Mouse (Mus musculus) retina, adult 2 months (tissue): Measurements from ENCODE around the gene Rad21l.

ENCODE experiments used
- DNase-seq: peaks from one replicate; pipeline ENCODE4 v3.0.0-alpha.2; 2012; ENCODE audit warnings: low read depth, low spot score

The Rad21l gene

DNA sequence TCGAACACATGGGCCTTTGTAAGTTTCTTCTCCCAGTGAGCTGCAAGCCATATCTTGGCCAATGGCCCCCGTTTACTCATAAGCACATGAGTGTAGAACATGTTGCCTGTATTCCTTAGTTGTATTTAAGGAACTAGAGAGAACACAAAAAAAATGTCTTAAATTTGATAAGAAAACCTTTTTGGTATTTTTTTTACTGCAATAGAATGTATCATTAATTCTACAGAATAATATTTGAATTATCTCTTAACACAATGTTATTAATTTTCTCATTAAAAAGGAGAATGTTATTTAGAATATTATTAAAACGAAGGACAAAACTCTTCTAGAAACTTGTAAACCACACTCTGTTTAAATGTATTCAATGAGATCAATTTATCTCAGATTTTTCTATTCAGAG lies at the start of gene Rad21l:
Gene Rad21l, minus strand, starts transcription at position 101 of the 400 bp plus-strand sequence.
- no peak for DNase-seq

DNA sequence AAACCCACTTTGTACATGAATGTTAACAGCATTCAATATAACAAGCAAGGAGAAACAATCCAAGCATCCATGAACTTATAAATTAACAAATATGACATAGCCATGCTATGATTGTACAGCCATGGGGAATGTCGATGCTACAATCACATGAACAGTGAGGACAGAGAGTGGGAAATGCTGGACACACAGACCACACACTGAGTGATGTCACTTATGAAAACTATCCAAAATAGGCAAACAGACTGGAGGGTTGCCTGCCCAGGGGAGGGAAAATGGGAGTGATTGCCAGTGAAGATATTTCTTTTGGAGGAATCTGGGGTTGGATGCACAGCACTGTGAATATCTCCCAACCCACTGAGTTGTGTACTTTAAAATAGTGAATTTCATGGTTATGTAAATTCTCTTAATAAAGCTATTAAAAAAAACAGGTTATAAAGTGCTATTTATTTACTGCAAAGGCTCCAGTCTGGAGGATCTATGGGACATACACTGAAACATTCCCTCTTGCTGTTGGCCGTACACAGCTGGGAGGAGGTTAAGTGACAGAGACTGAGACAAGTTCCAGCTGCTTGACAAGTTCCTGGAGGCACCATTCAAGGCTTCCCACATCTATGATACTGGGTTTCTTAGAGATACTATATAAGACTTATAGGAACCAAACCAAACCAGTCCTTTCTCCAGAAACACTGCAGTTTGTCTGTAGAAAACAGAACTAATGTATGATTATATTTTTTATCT lies 48.2 kb upstream of the Rad21l start:
- DNase-seq = no peak

- DNase-seq = no peak
Observed at GRCm38 (mm10) chr2:151715526-151715925, 47.2 kb upstream of the Rad21l start.

DNA sequence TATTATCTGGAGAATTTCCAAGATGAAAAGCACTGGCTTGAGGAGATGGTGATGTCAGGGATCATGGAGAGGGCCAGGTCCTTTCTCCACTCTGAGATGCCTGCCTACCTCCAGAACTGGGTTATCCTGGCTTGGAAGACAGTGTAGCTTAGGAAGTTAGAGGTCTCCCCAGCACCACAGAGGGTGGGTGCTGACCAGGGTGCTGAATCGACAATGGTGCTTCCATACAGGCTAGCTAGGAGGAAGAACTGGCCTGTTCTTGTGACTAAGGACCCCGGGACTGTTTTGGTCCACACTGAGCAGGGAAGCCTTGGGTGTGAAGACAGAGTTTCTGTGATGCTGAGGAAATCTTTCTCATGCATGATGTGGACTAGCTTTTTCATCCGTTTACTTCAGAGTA lies 44.3 kb upstream of the Rad21l start:
- DNase-seq = no peak

GRCm38 (mm10) chr2:151702851-151703190 lies 34.5 kb upstream of the Rad21l start:
- DNase-seq = no peak

DNA sequence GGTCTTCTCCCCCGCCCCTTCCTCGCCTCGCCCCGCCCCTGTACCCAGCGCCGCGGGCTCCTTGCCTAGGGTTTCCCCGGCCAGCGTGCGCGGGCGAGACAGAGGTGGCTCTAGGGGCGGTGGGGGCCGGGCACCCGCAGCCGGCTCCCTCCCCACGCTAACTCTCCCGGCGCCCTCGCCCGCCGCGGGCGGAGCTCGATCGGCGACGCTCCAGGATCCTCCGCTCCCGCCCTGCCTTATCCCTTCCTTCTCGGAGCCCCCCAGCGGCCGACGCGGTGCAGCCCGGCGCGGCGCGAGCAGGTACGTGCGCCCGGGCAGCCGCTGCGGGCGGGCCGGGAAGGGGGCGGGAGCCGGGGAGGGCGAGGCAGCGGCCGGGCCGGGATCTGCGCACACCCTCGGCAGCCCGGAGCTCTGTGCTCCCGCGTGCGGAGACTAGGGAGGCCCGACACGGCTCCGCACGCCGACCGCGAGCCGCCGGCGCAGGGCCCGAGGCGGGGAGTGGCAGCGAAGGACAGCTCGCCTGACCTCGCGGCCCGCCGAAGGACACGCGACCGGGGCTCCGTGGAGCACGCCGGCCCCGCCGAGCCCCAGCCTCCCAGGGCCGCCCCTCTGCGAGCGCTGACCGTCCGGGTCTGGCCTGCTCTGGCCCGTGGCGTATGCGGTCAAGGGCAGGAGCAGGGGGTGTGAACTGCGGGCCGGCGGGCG lies 34.0 kb upstream of the Rad21l start:
- DNase-seq = peak; percentile 29

DNA sequence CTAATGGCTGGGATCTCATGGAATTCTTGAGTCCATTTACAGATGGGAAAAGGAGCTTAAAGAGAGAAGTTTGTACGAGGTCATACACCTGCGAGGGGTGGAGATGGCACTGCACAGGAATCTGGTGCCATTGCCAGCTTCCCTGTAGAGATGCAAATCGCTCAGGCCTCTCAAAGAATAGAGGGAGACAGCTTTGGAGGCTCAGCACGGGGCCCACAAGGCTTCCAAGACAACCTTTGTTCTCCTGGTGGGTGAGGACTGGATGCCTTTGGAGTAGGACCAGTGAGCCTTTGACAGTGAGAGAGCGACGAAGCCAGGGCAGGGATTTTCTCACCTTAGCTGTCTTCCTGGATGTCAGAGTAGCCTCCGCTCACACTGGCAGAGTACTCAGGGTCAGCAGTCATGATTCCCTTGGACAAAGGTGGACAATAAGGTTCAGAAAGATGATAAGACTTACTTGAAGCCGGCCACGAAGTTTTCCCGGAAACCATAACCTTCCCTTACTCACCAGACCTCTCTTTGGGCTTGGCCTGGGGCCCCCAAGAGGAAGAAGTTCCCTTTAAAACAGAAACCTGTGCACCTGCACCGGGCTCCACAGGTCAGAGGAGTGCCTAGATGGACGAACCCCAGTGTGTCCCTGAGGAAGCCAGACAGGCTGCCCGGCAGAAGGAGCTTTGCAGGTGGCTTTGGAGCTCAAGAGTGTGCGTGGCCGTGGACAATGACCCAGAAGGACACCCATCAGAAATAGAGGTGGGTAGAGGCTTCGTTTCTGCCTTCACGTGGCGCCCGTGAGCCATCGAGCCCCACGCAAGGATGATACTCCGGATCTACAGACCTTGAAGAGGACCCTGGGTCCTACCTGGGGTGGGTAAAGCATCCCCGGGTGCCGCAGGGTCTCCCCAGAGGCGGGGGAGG lies 33.2 kb upstream of the Rad21l start, which contains the start of gene Tmem74b:
Gene Tmem74b, plus strand, starts transcription at position 778 of the 915 bp plus-strand sequence.
- no peak for DNase-seq

GRCm38 (mm10) chr2:151682976-151683375 lies 14.6 kb upstream of the Rad21l start:
- no peak for DNase-seq

DNA sequence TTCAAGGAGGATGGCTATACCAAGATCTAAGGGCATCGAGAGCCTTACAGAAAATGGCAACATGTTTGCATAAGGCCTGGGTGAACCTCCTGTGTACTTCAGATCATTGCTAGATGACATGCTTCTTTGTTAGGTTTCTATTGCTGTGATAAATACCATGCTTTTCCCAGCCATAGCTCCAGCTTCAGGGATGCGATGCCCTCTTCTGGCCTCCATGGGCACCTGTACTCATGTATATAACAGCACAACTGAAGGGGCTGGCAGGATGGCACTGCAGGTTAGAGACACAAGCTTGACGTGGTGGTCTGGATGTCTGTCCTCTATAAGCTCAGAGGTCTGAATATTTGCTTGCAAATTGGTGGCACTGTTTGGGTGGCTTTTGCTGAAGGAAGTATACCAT lies 14.0 kb upstream of the Rad21l start:
- DNase-seq = no peak

DNA sequence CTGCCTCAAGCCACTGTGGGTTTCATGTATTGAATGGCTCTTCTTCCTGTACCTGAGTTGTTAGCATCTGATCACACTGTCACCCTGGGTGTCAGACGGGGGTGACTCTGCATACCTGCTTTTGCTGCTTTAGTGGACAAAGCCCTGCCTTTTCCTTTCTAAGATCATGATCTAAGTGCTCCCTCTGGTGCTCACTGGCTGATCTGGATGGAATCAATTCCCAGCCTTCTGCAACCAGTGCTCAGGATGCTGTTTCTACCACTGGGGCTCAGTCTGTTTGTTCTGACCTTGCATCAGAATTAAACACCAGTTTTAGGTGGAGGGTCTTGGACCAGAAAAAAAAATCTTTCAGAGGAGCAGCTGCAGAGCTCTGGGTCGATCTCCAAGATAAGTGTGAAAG lies 7.9 kb upstream of the Rad21l start:
- DNase-seq = peak; percentile 8

GRCm38 (mm10) chr2:151670968-151671329 lies 2.6 kb upstream of the Rad21l start:
- no peak for DNase-seq

GRCm38 (mm10) chr2:151670026-151670967 lies 2.0 kb upstream of the Rad21l start:
- DNase-seq = no peak

DNA sequence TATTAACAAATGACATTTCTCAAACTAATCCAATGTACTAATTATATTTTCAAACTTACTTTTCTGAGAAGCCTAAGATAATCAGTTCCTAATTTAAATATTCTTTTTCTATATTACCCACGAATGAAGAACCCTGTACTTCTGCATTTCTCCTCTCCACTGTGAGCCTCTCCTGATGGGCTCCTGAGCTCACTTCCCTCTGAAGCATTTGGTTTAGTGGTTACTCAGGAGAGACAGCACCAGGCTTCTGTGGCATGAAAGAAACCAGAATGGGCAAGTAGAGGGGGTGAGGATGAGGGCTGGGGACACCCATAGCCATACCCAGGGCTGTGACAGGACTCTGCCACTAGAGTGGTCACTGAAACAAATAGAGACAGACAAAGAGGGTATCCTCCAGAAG lies 16.3 kb downstream of the Rad21l start:
- DNase-seq = no peak

DNA sequence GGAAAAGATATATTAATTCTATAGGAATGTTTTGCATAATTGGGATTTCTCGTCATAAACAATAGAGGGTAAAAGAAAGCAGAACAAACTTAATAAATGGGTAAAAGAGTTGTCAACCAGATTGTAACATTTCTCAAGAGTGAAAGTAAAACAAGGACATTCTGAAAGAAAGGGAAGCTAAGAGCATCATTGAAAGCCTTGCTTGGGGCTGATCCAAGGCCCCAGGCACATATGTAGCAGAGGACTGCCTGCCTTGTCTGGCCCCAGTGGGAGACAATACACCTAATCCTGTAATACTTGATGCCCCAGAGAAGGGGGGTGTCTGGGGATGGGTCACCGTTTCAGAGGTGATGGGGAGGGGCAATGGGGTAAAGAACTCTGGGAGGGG lies 32.3 kb downstream of the Rad21l start:
- no peak for DNase-seq

DNA sequence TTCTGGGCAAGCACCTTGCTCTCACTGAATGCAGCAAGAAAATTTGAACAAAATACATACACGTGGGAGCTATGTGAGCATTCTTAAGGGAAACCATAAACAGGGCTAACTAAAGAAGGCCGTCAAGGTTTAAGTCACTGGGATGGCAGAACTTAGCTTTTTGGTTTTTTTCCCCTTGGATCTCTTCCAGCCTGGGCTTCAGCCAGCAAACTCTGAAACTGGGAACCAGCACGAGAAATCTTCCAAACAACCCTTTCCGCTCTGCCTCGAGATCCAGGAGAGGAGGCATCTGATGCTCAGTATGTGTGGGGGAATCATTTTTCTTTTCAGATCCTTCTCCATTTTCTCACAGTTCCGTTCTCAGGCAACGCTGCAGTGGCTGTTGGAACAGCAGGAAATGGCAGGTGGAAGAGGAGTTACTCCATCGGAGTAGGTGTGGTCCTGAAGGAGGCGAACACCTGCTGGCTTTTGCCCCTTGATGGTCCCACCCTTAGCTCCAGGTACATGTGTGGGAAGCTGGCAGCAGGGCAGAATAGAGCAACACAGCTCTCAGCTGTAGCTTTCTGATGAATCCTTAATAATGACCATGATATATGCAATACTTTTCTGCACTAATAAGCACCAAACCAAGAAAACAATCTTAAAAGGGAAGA lies 32.8 kb downstream of the Rad21l start:
- DNase-seq = no peak

DNA sequence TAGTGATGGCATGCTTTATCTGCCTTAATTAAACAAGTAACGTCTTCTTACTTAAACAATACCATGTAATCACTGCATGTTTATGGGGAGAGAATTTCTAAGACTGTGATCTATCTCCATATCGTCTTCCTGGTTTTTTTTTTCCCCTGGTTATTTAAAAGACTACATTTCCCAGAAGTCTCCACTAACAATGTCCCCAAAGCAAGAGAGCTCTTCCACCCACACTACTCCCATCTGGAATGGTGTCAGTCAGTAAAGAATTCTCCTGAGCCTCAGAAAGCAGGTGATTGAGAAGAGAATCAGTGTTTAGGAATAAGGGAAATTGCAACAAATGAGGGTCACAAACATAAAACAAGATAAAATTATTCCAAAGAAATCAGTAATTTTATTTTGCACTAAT lies 33.4 kb downstream of the Rad21l start:
- DNase-seq = no peak

GRCm38 (mm10) chr2:151632982-151633381 lies 35.4 kb downstream of the Rad21l start:
- DNase-seq = no peak

DNA sequence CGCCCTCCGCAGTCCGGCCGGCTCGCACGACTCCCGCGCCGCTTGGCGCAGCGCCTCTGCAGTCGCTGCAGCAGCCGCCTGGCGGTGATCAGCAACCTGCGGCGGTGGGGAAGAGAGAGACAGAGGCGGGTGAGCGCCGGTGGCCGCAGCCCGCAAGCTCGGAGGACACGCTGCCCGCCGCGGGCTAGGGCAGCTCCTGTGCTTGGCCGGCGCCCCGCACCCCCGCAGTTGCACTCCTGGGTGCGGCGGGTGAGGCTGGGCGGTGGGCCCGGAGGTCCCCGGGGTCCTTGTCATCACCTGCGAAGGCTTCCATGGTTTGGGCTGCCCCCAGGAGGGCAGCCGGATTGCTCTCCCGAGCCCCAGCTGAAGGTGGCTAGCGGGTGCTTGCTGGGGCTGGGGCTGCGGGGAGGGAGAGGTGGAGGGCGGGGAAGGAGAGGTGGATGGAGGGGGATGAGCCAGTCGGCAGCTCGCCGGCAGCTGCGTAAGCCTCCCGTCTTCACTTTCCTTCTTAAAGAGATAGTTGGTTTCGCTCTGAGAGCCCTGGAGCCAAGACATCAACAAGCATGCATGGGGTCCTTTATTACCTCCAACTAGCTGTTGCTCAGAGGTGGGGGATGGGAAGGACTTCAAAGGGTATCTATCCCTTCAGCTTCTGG lies 36.0 kb downstream of the Rad21l start, which contains the start of gene Snph:
Gene Snph, minus strand, starts transcription at position 435 of the 656 bp plus-strand sequence.
- peak; percentile 42 for DNase-seq

DNA sequence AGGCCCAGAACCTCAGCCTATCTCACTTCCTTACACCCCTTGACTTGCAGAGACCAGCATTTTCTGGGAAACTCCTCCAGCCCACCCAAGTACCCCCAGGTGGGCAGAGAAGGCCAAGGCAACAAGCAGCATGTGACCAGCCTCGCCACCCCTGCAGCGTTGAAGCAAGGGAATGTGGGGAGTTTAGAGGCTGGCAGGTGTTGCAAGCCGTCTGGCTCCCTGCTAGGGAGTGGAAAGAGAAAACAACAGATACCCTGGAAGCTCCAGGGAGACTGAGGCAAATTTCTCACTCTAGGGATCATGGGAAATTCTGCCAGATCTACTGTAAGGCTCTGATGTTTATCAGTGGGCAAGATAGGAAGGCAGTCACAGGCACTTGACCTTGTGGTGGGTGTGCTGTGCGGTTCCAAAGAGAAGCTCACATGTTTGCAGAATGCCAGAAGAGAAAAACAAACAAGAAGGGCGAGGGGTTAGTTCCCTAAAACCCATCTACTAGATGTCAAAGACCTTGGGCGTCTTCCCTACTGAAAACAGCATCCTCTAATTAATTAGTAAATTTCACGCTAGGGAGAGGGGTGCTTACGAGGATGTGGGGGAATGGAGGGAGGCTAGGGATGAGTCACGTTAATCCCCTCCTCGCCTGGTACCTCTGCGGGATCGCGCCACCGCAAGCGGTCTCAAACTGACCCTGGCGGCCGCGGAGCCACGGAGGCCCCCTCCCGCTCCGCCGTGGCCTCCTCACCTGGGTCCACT lies 36.8 kb downstream of the Rad21l start:
- DNase-seq = no peak
